Mouse (Mus musculus): Measurements from ENCODE around the gene Hnrnpdl.

GRCm38 (mm10) chr5:100070255-100070654 lies 30.8 kb upstream of the Hnrnpdl start:
- TF ChIP-seq GATA1 (IDR thresholded peaks at IDR 0.05; ENCODE audit: low read length) (no peak), TAL1 (IDR thresholded peaks at IDR 0.05; ENCODE audit: low read length) (no peak)
